ENCODE assay signal across 31 mouse cellular contexts in genomic region chr4:141064104-141064659, GRCm38 (mm10). TPM values are rescaled to one million over a fixed set of nuclear protein-coding genes. Genes with fewer than 3 reads are reported as not detected.
"Had no signal": no experiment of that assay in that cellular context is flagged by ENCODE, and none has a peak within 500 bp of the region (broad histone marks: within the 10 kb centered on the region; RNA-seq: fewer than 3 reads in every experiment).

No protein-coding gene starts in this region.

- ATAC-seq: hindbrain, postnatal 0 days; intestine, embryonic 16.5 days; liver, embryonic 12.5 days had no signal

- H3K9me3 ChIP-seq: hindbrain, embryonic 13.5 days; hindbrain, embryonic 15.5 days; kidney, embryonic 15.5 days; limb, embryonic 13.5 days; limb, embryonic 15.5 days; liver, embryonic 12.5 days had no signal

- H3K4me2 ChIP-seq: heart, embryonic 11.5 days; hindbrain, embryonic 13.5 days; hindbrain, embryonic 15.5 days; kidney, embryonic 15.5 days; limb, embryonic 13.5 days; limb, embryonic 15.5 days; liver, embryonic 12.5 days had no signal

- H3K27ac ChIP-seq: hindbrain, postnatal 0 days; kidney, embryonic 15.5 days; kidney, postnatal 0 days; limb, embryonic 13.5 days; limb, embryonic 15.5 days; liver, embryonic 12.5 days; liver, embryonic 14.5 days had no signal

- H3K4me3 ChIP-seq: hindbrain, embryonic 13.5 days; hindbrain, embryonic 15.5 days; kidney, embryonic 15.5 days; limb, embryonic 13.5 days; limb, embryonic 15.5 days; liver, embryonic 12.5 days had no signal

- H3K9ac ChIP-seq: hindbrain, embryonic 13.5 days; hindbrain, embryonic 15.5 days; kidney, embryonic 15.5 days; limb, embryonic 13.5 days; limb, embryonic 15.5 days; liver, embryonic 12.5 days; liver, embryonic 14.5 days had no signal

- H3K27me3 ChIP-seq: hindbrain, embryonic 13.5 days; hindbrain, embryonic 15.5 days; kidney, embryonic 15.5 days; limb, embryonic 13.5 days; limb, embryonic 15.5 days; liver, embryonic 12.5 days had no signal

- DNase-seq: gastrocnemius, postnatal 10 days; gastrocnemius, postnatal 36 days; heart, adult 18-20 months; heart, postnatal 14 days; heart, postnatal 36 days; kidney, adult 11 months; kidney, adult 2 months; kidney, adult 9 months; kidney, postnatal 14 days; kidney, postnatal 36 days; layer of hippocampus, adult 9-11 months; layer of hippocampus, postnatal 36 days; left cerebral cortex, postnatal 4 days had no signal

RNA-seq across cellular contexts. Expression of gene Spata21, which starts 24.0 kb away (rescaled TPM):
- total RNA-seq: gastrocnemius, adult 18-20 months; gastrocnemius, postnatal 10 days; gastrocnemius, postnatal 36 days; heart, adult 18-20 months; heart, postnatal 14 days; heart, postnatal 36 days; hematopoietic stem cell, adult 5-6 weeks; layer of hippocampus, postnatal 36 days; liver, adult 2 months had no signal
- polyA plus RNA-seq: heart, embryonic 14.5 days; heart, postnatal 0 days; intestine, embryonic 16.5 days; large intestine, adult 2 months; liver, adult 2 months; liver, embryonic 12.5 days; liver, embryonic 14.5 days; liver, embryonic 16.5 days had no signal

RNA-seq across cellular contexts. Expression of gene Mfap2, which starts 54.0 kb away (rescaled TPM):
- total RNA-seq: hematopoietic stem cell, adult 5-6 weeks had no signal
